Mouse (Mus musculus) ES-E14 (cell line): ENCODE results near the gene Cdh13.

ENCODE experiments used
- CHD2 ChIP-seq: IDR thresholded peaks from 2 replicates; pipeline ENCODE4 v1.6.1; 2014; ENCODE audit warnings: mild to moderate bottlenecking, low read depth, low read length, inconsistent platforms
- HCFC1 ChIP-seq: IDR thresholded peaks from 2 replicates; pipeline ENCODE4 v1.6.1; 2012; ENCODE audit warnings: low read length, inconsistent platforms, borderline replicate concordance; ENCODE audit not compliant: insufficient read depth
- MAFK ChIP-seq: IDR thresholded peaks from 2 replicates; pipeline ENCODE4 v1.6.1; 2014; ENCODE audit warnings: mild to moderate bottlenecking, low read depth, low read length, inconsistent platforms; ENCODE audit not compliant: insufficient read depth
- ZC3H11A ChIP-seq: IDR thresholded peaks from 2 replicates; pipeline ENCODE4 v1.6.1; 2012; ENCODE audit warnings: low read depth, mild to moderate bottlenecking, inconsistent platforms, low read length, borderline replicate concordance
- ZNF384 ChIP-seq: IDR thresholded peaks from 2 replicates; pipeline ENCODE4 v1.6.1; 2012; ENCODE audit warnings: low read depth, low read length, inconsistent platforms

DNA sequence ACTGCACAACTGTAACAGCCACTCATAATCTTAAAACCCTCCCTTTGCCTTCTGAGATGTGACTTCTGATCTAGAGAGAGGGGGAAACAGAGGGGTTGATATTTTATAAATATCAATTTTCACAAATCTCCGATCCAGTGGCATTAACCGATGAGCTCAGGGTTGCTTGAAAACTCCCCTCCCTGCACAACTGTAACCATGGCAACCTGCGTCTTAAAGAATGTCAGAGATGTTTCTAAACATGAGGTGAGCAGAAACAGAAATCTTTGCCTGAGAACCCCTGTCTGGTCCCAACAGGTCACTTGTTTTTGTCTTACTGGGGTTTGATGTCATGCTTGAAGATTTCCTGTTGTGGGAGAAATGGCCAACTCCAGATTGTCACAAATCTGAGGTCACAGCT is 513.6 kb downstream of the Cdh13 start:
- TF ChIP-seq MAFK (no peak), HCFC1 (no peak), ZC3H11A (no peak), ZNF384 (no peak), CHD2 (no peak)
